Mouse (Mus musculus): Measurements from ENCODE around the gene Akap13. TPM values are rescaled to one million over a fixed set of nuclear protein-coding genes. Genes with fewer than 3 reads are reported as not detected.

Gene Akap13
- total and polyA plus RNA-seq, 2 experiments = 8.5 to 92.1 TPM

GRCm38 (mm10) chr7:75498627-75499026 lies 43.3 kb downstream of the Akap13 start:
- Histone ChIP-seq H3K4me1 (ENCODE audit: control insufficient read depth, insufficient read depth, low read length) (peaks cover 29% of the 10 kb centered on the region), H3K27me3 (ENCODE audit: control insufficient read depth, insufficient read depth, low read length) (no peaks in the 10 kb centered on the region), H3K36me3 (ENCODE audit: control insufficient read depth, insufficient read depth, low read length) (no peaks in the 10 kb centered on the region), H3K79me2 (ENCODE audit: control insufficient read depth, insufficient read depth, low read length) (peaks cover 37% of the 10 kb centered on the region; the same call in 1 of the 2 replicates), H3K4me3 (ENCODE audit: insufficient read depth, low read depth, low read length) (0 out of 2 replicates have a peak overlapping the region, but pooled peaks have one; percentile 17), H3K9ac (ENCODE audit: low read depth, low read length) (peak overlapping the region; percentile 21; the same call in 1 of the 2 replicates), H3K27ac (replicated peaks; ENCODE audit: insufficient read depth, low read depth, low read length) (peak overlapping the region; percentile 75)
- DNase-seq (ENCODE audit: extremely low read depth, low read depth, low spot score) = peak; percentile 93
- 21% methylated on average over 5 of the region's 5 CpGs for WGBS
- TF ChIP-seq CTCF (IDR thresholded peaks at IDR 0.05; ENCODE audit: low read depth, low read length) (no peak), POLR2A (IDR thresholded peaks at IDR 0.05; ENCODE audit: extremely low read depth, insufficient read depth, low read length) (no peak)

- WGBS = 68% methylated on average over 7 of the region's 7 CpGs
- H3K4me3 ChIP-seq (ENCODE audit: insufficient read depth, low read depth, low read length) = no peak overlapping the region
- peak; percentile 38 for DNase-seq (ENCODE audit: extremely low read depth, low read depth, low spot score)
- no peaks in the 10 kb centered on the region for H3K27me3 ChIP-seq (ENCODE audit: control insufficient read depth, insufficient read depth, low read length)
- TF ChIP-seq POLR2A (IDR thresholded peaks at IDR 0.05; ENCODE audit: extremely low read depth, insufficient read depth, low read length) (no peak), CTCF (IDR thresholded peaks at IDR 0.05; ENCODE audit: low read depth, low read length) (no peak)
- peaks cover 32% of the 10 kb centered on the region; the same call in 1 of the 2 replicates for H3K79me2 ChIP-seq (ENCODE audit: control insufficient read depth, insufficient read depth, low read length)
- no peaks in the 10 kb centered on the region for H3K36me3 ChIP-seq (ENCODE audit: control insufficient read depth, insufficient read depth, low read length)
- H3K4me1 ChIP-seq (ENCODE audit: control insufficient read depth, insufficient read depth, low read length) = peaks cover 29% of the 10 kb centered on the region
- no peak overlapping the region for H3K9ac ChIP-seq (ENCODE audit: low read depth, low read length)
- peak overlapping the region; percentile 75 for H3K27ac ChIP-seq (replicated peaks; ENCODE audit: insufficient read depth, low read depth, low read length)
These were observed 43.9 kb downstream of the Akap13 start for GRCm38 (mm10) chr7:75499271-75499670.

- Histone ChIP-seq H3K36me3 (ENCODE audit: control insufficient read depth, insufficient read depth, low read length) (no peaks in the 10 kb centered on the region), H3K4me1 (ENCODE audit: control insufficient read depth, insufficient read depth, low read length) (peaks cover 32% of the 10 kb centered on the region), H3K27ac (replicated peaks; ENCODE audit: insufficient read depth, low read depth, low read length) (peak overlapping the region; percentile 61), H3K79me2 (ENCODE audit: control insufficient read depth, insufficient read depth, low read length) (peaks cover 29% of the 10 kb centered on the region; the same call in 1 of the 2 replicates), H3K27me3 (ENCODE audit: control insufficient read depth, insufficient read depth, low read length) (no peaks in the 10 kb centered on the region), H3K9ac (ENCODE audit: low read depth, low read length) (no peak overlapping the region), H3K4me3 (ENCODE audit: insufficient read depth, low read depth, low read length) (no peak overlapping the region)
- DNase-seq (ENCODE audit: extremely low read depth, low read depth, low spot score) = no peak
- TF ChIP-seq POLR2A (IDR thresholded peaks at IDR 0.05; ENCODE audit: extremely low read depth, insufficient read depth, low read length) (no peak), CTCF (IDR thresholded peaks at IDR 0.05; ENCODE audit: low read depth, low read length) (no peak)
- WGBS = 79% methylated on average over 4 of the region's 4 CpGs
These were observed 44.8 kb downstream of the Akap13 start for GRCm38 (mm10) chr7:75500164-75500563.

GRCm38 (mm10) chr7:75500793-75501192 lies 45.5 kb downstream of the Akap13 start:
- Histone ChIP-seq H3K9ac (ENCODE audit: low read depth, low read length) (no peak overlapping the region), H3K4me3 (ENCODE audit: insufficient read depth, low read depth, low read length) (no peak overlapping the region), H3K36me3 (ENCODE audit: control insufficient read depth, insufficient read depth, low read length) (no peaks in the 10 kb centered on the region; the same call in 1 of the 2 replicates), H3K79me2 (ENCODE audit: control insufficient read depth, insufficient read depth, low read length) (peaks cover 29% of the 10 kb centered on the region; the same call in 1 of the 2 replicates), H3K27ac (replicated peaks; ENCODE audit: insufficient read depth, low read depth, low read length) (peak overlapping the region; percentile 61), H3K4me1 (ENCODE audit: control insufficient read depth, insufficient read depth, low read length) (peaks cover 31% of the 10 kb centered on the region), H3K27me3 (ENCODE audit: control insufficient read depth, insufficient read depth, low read length) (no peaks in the 10 kb centered on the region)
- TF ChIP-seq POLR2A (IDR thresholded peaks at IDR 0.05; ENCODE audit: extremely low read depth, insufficient read depth, low read length) (no peak), CTCF (IDR thresholded peaks at IDR 0.05; ENCODE audit: low read depth, low read length) (no peak)
- DNase-seq (ENCODE audit: extremely low read depth, low read depth, low spot score) = no peak
- WGBS = 56% methylated on average over 4 of the region's 4 CpGs

GRCm38 (mm10) chr7:75504524-75504923 lies 49.2 kb downstream of the Akap13 start:
- no peak overlapping the region for H3K4me3 ChIP-seq (ENCODE audit: insufficient read depth, low read depth, low read length)
- H3K27me3 ChIP-seq (ENCODE audit: control insufficient read depth, insufficient read depth, low read length) = no peaks in the 10 kb centered on the region
- whole genome bisulfite sequencing = 77% methylated on average over 2 of the region's 2 CpGs
- peaks cover 34% of the 10 kb centered on the region; the same call in 1 of the 2 replicates for H3K79me2 ChIP-seq (ENCODE audit: control insufficient read depth, insufficient read depth, low read length)
- TF ChIP-seq POLR2A (IDR thresholded peaks at IDR 0.05; ENCODE audit: extremely low read depth, insufficient read depth, low read length) (no peak), CTCF (IDR thresholded peaks at IDR 0.05; ENCODE audit: low read depth, low read length) (no peak)
- DNase-seq (ENCODE audit: extremely low read depth, low read depth, low spot score) = no peak
- no peak overlapping the region for H3K27ac ChIP-seq (replicated peaks; ENCODE audit: insufficient read depth, low read depth, low read length)
- no peaks in the 10 kb centered on the region; the same call in 1 of the 2 replicates for H3K36me3 ChIP-seq (ENCODE audit: control insufficient read depth, insufficient read depth, low read length)
- peaks cover 14% of the 10 kb centered on the region for H3K4me1 ChIP-seq (ENCODE audit: control insufficient read depth, insufficient read depth, low read length)
- no peak overlapping the region for H3K9ac ChIP-seq (ENCODE audit: low read depth, low read length)

GRCm38 (mm10) chr7:75506628-75507027 lies 51.3 kb downstream of the Akap13 start:
- TF ChIP-seq CTCF (IDR thresholded peaks at IDR 0.05; ENCODE audit: low read depth, low read length) (no peak), POLR2A (IDR thresholded peaks at IDR 0.05; ENCODE audit: extremely low read depth, insufficient read depth, low read length) (no peak)
- Histone ChIP-seq H3K27ac (replicated peaks; ENCODE audit: insufficient read depth, low read depth, low read length) (no peak overlapping the region), H3K4me3 (ENCODE audit: insufficient read depth, low read depth, low read length) (no peak overlapping the region), H3K36me3 (ENCODE audit: control insufficient read depth, insufficient read depth, low read length) (no peaks in the 10 kb centered on the region; the same call in 1 of the 2 replicates), H3K9ac (ENCODE audit: low read depth, low read length) (no peak overlapping the region), H3K4me1 (ENCODE audit: control insufficient read depth, insufficient read depth, low read length) (peaks cover 6% of the 10 kb centered on the region; the same call in 1 of the 2 replicates), H3K27me3 (ENCODE audit: control insufficient read depth, insufficient read depth, low read length) (no peaks in the 10 kb centered on the region), H3K79me2 (ENCODE audit: control insufficient read depth, insufficient read depth, low read length) (peaks cover 24% of the 10 kb centered on the region; the same call in 1 of the 2 replicates)
- WGBS = 88% methylated on average over 4 of the region's 4 CpGs
- DNase-seq (ENCODE audit: extremely low read depth, low read depth, low spot score) = no peak
